Mouse (Mus musculus): Measurements from ENCODE around the gene Cnih3.

Cnih3 gene

DNA sequence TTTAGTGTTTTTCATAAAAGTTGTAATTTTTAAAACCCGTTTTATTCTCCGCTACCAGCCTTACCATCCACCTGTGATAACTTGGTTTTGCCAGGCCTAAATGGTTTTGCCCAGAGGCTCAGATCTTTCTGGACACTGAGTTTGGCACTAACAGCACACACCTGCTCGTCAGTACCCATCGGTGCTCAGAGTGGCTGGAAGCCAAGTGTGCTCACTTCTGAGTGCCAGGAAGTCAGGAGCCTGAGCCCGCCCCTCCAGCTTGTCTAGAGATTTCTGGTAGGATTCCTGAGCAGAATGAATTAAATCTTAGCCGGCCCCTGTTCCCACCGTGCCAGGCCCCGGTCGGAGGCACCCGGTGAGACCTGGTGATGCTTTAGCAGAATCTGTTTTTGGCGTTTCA, 54.9 kb downstream of the Cnih3 start:
- DNase-seq, result no peak

DNA sequence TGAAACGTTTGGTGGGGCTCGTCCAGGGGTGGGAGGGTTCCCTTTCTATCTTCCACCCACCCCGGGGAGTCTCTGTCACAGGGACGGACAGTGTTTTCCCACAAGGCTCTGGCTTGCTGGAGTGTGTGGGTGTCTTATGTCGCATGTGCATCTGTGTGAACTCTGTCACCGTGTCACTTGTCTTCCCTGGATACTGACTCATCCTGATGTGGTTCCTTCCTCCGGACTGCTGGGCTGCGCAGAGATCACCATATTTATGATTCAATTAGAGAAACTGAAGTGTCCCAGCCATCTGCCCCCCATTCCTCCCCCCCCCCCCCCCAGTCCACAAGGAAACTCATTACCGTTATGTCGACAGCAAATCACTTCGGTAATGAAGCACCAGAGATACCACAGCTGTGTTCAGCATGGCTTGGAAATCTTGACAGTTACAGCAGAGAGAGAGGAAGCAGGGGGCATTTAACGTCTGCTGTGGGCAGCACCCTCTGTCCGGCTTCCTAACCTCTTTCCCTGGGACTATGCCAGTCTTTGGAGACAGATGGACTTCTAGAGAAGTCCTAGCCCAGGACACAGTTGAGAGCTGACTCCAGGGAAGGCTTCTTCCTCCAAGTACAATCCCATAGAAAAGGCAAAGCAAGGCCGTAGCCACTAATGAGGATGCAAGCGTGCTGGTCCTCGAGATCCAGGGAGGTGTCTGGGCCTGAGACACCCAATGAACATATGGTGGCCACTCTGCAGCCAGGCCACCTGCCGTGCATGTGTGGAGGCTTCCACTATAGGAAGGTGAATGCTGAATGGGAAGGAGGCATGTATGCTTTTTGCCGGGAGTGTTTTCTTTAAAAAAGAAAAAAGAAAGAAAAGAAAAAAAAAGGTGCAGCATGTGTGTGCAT, 55.9 kb downstream of the Cnih3 start:
- no peak for DNase-seq

DNA sequence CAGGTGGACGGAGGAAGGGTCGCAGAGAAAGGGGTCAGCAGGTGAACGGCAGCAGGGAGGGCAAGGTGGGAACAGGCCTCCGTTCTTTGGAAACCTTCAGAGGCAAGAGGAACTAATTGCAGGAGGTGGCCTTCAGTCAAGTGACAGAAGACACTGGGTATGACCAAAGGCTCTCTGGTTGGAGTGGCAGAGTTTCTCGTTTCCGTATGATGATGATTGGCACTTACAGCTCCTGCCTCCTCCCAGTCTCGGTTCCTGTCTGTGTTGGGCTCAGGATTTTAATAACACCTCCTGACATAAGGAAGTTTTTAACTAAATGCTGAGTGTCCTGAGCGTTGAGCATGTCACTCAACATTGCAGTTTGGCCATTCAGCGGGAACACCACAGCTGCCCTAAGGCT, 57.3 kb downstream of the Cnih3 start:
- no peak for DNase-seq

DNA sequence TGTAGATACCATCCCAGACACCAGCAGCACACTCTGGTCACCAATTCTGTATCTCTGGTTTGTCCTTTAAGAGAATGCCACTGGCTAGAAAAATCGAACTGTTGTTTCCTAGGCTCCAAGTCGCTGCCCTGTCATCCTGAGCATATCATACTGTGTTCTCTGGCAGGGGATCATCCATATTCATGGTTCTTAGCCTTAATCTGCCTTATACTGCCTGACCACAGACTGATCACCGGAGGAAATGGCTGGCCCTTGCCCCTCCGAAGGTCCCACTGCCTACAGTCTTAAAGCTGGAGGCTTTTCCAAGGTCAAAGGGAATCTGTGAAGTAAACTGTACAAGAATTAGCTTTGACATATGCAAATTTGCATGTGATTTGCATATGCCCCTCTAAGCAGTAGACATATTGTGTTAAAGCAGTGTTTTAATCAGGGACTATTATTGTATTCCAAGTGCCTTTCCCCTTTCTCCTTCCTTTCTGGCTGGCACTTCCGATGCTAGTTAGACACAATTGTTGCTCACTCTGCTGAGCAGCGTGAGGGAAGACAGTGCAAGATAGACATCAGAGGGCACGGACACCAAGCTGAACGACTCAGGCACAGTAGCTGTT, 58.3 kb downstream of the Cnih3 start:
- no peak for DNase-seq

DNA sequence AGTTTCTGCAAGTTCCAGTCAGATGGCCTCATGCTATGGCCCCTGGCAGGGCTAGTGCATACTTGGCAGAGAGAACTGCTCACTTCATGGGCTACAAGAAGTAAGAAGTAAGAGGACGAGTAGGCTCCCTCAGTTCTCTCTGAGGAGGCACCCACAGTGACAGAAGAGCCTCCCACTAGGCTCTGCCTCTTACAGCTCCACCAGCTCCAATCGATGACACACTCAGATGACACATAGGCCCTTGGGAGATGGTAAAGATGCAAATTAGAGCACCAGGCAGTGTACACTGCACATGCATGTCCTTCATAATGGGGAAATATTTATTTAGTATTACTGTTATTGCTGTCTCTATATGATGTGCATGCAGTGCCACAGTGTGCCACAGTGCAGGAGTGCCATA, 62.6 kb downstream of the Cnih3 start:
- no peak for DNase-seq

DNA sequence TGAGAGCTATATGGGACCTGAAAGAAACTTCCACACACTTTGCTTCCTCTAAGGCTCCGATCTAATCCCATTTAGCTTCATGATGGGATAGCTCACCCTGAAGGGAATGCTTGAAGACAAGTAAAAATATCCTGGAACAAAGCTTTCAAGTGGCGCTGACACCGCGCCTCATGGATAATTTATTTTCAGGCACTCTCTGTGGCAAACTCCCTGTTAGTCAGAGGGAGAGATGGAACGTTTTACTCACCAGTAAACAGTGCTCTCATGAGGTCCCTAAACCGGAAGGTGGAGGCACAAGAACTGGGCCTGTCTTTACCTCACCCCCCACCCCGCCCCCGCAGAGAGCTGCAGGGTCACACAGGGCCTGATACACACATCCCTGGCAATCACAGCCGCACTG, 64.4 kb downstream of the Cnih3 start:
- no peak for DNase-seq

DNA sequence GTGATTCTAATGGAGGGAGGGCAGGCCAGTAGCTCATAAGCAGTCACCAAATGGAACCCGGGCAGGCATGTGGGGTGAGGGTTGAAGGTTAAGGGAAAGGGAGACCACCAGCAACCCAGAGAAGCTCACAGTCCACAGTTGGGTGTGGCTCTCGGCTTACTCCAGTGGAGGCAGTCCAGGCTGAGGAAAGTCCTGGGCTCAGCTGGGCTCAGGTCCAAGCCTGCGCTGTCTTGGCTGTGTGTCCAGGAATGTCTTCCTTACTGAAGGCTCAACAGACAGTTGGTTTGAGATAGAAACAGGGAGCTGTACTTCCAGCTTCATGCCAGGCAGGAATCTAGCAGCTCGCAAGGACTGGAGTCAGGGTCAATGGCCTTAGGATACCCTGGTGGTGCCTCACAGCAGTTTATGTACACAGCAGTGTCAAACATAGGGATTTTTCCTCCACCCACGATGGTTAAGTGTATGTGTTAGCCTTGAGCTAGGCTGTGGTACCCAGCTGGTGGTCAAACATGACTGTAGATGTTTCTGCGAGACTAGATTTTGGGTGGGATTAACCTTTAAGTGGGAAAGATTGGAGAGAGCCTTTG, 65.6 kb downstream of the Cnih3 start:
- peak; percentile 42 to 47 for DNase-seq

DNA sequence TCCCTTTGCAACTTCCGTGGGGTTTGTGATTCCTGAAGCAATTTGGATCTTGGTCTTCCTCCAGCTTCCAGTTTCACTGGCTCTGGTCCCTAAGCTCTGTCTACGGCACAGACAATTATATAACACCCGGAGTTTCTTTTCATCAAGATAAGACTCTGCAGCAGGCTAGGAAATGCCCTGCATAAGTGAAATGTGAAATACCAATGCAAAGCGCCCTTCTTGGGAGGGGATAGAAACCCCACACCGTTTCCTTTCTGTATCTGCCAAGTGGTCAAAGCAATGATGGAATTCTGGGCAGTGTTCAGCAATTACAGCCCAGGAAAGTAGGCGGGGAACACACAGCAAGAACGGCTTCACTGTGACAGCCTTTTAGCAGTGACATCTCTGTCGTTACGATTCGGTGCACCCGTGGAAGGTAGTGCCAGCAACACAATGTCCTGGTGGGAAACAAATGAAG, 67.7 kb downstream of the Cnih3 start:
- DNase-seq, result no peak

DNA sequence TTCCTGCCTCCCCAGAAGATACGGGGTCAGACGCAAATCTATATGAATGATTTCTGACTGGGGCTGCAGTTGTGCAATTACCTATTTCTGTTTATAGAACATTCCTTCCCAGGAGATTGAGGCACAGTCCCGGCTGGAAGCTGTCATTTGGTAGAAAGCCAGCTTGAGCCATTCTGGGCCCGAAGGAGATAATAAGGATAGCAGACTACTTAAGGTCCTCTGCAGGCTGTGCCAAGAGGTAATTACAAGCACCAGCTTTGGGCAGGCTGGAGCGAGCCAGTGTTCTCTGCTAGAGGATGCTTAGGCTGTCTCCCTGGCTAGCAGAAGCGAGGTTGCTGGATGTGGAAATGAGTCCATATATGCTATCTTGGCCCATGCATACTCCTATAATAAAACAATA, 70.4 kb downstream of the Cnih3 start:
- DNase-seq, result no peak

DNA sequence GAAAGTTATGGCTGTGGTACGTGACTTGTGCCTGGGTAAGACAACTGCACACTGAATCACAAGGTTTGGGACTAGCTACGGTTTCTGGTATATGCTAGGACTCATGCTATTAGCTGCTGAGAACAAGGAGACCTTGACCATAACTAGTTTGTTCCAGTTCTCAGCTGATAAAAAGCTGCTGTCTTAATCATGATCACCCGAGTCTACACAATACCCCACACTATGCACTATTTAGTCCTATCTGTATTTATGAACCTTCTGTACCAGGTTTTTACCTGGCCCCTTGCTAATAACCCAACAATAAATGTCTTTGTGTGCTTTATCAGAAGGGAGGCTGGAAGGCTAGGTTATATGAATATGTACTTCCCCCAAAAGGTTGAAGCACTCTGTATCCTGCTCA, 72.5 kb downstream of the Cnih3 start:
- no peak for DNase-seq

DNA sequence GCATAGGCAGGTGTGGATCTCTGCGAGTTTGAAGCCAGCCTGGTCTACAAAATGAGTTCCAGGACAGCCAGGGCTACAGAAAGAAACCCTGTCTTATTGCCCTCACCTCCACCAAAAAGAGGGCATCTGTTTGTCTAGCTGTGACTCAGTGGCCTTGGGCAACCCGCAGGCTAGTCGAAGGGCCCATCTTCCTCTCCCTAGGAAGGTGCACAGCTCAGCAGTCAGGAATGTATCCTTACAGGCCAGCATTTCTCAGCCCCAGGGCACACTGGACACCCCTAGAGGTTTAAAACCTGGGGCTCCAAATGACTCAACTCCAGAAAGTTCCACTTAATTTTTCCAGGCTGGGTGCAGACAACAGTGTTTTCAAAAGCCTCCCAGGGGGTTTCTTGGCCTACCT, 73.0 kb downstream of the Cnih3 start:
- DNase-seq, result no peak

DNA sequence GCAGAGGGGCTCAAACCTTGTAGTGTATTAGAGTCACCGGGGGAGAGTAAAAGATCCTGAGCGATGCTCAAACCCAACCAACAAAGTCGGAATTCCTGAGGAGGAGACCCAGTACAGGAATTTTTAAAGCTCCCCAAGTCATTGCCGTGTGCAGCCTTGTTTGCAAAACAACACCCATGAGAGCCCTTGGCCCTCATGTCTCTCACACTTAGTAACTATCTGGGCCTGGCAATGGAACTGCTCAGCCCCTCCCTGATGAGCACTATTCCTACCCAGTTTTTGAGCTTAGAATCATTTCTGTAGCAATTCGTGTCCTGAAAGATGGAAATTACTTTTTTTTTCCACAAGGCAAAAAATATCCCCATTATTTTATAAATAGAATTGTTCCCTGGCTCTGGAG, 74.0 kb downstream of the Cnih3 start:
- DNase-seq, result no peak

DNA sequence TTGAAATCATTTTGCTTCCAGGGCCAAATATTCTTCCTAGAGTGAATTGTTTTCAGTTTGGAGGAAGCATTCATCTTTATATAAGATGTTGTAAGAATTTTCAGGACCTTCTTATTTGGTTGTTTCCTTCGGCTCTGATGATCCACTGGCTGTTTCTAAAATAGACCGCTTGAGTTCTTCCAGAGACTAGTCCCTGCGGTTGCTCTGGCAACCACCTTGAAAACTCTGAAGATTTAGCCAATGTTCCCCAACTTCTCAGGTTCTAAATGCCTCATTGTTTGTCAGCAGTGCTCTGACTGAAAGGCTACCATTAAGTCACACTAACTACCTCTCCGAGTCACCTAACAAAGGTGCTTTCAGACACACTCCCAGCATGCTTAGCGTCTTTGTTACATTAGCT, 80.8 kb downstream of the Cnih3 start:
- DNase-seq, result no peak

DNA sequence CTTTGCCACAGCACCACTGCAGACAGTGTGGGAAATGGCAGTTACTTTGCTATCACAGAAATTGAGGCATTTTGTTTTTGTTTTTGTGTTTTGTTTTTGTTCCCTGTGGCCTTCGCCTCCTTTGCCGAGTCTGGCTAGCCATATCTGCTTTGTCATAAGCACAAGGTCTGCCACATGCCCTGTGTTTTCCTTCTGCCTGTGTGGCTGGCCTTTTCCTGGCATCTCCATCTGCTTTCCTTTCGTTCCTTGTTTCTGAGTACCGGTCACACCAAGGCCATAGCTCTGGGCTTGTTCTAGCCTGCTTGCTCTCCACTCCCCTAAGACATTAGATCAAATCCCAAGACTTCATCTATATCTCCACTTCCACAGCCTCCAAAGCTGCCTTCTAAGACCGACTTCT, 83.0 kb downstream of the Cnih3 start:
- no peak for DNase-seq

DNA sequence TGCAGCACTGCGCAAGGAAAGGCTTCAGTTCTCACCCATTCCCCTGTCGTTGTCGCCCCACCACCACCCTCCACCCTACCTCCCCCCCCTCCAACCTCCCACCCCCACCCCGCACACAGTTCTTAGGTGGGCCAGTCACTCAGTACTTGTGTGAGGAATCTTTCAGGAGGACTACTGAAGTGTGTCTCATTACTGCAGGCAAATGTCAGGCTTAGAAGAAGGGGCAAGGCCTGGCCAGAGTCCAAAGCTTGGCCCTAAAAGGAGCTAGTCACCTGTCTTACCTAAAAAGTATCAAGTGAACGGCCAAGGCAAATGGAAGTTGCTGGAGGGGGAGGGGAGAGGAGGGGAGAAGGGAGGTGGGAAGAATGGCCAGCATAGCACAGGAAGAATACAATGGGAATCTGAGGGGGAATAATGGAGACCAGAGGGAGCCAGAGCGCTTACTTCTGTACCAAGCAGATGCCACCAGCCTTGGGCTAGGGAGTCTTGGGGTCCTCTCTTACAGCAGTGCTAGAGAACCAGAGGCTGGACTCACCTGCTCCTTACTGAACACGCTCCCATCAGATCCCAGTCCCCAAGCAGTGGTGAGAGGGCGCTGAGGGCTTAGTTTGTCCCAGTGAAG, 88.7 kb downstream of the Cnih3 start:
- DNase-seq, result peak; percentile 29 to 52

DNA sequence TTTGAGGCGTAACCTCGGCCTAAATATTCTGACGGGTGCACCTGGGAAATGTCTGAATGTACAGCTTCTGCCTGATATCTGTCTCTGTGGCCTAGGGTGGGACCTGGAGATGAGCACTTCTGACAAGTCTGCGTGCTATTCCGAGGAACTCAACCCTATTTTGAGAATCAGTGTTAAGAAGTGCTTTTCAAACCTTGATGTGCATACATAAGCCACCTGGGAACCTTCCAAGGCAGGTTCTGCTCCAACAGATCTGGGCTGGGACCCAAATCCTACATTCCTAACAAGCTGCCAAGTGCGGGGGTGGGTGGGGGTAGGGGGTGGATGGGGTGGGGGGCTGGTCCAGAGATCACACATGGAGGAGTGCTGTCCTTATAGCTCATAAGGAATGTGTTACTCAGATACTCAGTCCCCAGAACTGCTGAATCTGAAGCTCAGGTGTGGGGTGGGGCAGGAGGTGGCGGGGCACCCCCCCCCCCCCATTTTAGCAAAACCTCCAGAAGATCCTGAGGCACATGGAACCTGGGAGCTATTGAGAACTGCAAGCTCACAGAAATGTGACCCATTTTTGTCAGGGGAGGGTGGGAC, 89.3 kb downstream of the Cnih3 start:
- peak in 1 of 2 experiments; percentile 15 for DNase-seq

DNA sequence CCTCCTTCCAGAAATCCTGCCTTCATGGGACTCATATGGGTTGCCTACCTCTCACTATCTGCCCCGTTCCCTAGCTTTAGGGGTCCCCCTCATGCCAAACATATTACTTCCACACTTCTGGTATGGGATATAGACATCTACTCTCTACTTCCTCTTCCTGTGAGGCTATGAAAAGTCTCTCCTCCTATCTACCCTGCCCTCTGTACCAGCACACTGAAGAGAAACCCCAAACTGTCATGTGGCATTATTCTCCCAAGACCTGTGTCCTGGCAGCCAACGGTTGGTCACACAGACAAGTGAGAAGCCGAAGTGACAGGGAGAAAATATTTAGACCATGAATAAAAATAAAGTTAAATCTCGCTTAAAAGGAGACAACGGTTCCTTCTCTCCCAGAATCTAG, 92.6 kb downstream of the Cnih3 start:
- no peak for DNase-seq

DNA sequence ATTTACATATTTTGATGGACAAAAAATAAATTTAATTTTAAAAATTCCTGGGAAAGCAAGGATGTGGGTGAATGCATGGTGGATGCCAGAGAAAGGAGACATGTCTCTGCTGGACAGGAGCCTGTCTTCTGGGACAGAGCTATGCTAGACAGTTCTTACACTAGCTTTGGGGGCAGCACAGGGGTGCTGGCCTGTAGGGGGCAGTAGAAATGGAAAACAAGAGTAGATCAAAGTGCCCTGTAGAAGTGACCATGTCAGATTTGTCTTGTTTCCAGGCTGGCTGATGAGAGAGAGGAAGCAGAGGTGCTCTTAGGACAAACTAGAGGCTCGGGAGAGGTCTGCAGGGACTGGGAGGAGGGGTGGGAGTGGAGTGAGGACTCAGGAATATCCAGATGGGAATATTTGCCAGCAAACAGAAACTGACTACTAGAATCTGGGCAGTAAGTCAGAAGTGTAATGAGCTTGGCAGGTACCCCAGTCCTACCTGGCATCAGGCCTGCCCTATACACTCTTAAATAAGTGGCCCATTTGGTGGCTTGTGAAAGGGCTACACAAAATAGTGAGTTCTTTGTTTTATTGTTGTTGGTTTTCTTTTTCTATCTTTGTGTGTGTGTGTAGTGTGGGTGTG, 93.3 kb downstream of the Cnih3 start:
- peak; percentile 42 to 52 for DNase-seq

DNA sequence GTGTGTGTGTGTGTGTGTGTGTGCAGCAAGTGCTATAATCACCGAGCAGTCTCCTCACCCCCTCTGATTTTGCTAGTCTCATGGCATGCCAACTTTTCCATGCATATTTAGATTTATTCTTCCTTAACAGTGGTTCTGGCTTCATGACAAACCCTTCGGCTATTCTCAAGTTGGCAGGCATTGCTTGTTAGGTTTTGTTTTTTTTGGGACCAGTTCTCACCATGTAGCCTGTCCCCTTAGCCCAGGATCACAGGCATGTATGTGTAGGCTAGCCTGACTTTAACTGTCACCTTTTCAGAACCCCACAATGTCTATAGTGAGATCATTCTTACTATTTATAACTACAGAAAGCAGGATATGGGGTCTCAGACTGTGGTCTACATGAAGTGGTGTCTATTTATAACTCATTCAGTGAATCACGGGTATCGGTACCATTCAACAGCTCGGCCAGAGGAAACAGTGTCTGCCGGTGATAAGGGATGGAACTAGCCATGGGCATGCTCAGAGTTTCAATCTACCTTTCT, 94.2 kb downstream of the Cnih3 start:
- no peak for DNase-seq

DNA sequence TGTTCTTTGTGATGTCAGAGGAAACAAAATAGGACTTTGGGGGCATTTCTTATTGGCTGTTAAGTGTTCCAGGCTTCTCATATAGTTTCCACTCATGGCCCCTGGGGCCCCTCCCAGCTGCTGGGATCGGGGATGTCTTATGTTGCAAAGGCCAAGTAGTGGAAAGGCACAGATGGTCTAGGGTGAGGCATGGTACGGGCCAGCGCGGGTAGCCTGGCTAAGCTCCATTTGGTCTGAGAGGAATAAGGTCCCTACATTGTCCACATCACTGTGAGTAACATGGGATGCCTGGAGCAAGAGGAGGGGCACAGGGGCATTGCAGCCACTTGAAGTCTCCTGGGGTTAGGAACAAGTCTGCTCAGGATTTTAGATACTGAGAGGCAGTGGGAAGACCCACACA, 95.1 kb downstream of the Cnih3 start:
- no peak for DNase-seq

DNA sequence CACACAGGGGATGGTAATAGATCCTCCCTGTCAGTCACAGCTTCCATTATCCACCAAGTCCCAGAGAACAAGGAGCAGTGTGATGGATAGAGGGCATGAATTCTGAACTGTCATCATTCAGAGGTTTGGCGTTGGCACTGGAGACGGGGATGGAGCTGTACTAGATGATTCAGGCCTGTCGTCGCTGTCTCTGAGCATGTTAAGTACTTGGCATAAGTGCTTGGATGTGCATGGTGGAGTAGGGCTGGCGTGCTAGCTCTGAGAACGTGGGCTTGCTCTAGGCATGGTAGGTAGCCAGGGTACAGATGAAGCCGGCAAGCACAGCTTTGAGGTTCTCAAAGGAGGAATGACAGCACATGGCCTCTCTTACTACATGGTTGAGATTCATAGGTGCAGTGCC, 95.6 kb downstream of the Cnih3 start:
- DNase-seq, result no peak

DNA sequence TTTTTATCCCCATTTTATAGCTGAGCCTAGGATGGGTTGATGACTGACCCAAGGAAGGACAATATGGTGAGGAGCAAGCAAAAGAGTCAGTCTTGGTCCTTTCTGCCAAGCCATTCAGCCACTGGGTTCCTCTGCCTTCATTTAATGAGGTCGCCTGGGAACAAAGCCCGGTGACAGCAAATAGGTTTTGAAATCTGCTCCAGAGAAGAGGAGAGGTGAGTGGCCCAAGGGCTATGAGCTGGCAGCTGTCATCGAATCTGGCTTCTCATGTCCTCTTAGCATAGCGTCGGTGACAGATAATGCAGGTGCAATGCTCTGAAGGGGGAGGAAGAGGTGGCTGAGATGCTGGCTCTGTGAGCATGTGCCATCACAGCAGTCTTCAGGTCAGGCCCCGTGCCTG, 100.7 kb downstream of the Cnih3 start:
- no peak for DNase-seq

DNA sequence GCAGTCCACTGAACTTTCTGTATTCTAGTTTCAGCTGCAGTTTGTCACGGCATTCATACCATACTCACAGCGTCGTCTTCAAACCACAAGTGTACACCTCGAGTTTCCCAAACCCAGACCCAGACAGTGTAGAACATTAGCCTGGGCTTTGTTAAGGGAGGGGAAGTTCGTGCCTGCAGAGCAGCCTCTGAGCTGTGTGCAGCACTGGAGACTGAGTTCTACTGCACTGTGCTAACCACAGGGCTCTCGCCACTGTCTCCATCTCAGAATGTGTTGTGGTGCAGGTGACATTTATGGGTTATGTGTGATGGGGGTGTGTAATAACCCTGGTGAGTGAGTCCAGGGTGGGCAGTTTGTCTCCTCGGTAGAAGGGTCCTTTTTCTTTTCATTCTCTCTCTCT, 104.5 kb downstream of the Cnih3 start:
- DNase-seq, result no peak
